Mouse (Mus musculus) megakaryocyte, embryonic 14.5 days (primary cell): Measurements from ENCODE around the gene Col23a1.

ENCODE experiments used
- FLI1 ChIP-seq: IDR thresholded peaks from 2 replicates; pipeline ENCODE4 v1.6.1; 2012; ENCODE audit warnings: low read length, inconsistent platforms, mixed read lengths
- GATA1 ChIP-seq: IDR thresholded peaks from 3 replicates; pipeline ENCODE4 v1.6.1; 2012; ENCODE audit warnings: mixed read lengths, low read length, inconsistent platforms, borderline replicate concordance

DNA sequence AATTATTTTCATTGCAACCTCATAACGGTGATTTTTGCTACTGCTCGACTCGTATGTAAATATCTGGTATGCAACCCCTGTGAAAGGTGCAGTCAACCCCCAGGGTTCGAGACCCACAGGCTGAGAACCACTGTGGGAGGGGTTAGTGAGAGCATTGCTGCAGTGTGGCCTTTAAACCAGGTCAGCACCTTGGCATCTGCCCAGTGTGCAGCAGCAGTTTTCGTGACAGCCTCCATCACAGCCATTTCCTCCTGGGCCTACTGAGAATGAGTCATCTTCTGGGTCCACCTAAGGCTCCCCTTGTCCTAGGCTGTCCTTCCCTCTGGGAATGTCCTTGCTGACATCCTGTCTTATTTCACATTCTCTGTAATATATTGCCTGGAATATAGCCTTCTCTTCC, 64.0 kb downstream of the Col23a1 start:
- no peak for TF ChIP-seq FLI1
- no peak for TF ChIP-seq GATA1
